10 mouse cellular contexts compared by ENCODE assay signal in genomic region chr2:169636414-169636813, GRCm38 (mm10). TPM values are rescaled to one million over a fixed set of nuclear protein-coding genes. Genes with fewer than 3 reads are reported as not detected.
A peak's percentile ranks its signal among the peaks of the same experiment; 100 is the strongest.
DNase-seq lines count a peak whose midpoint lies in the region; ATAC-seq and TF ChIP-seq lines count a peak whose summit lies in the region.
"Had no signal": no experiment of that assay in that cellular context is flagged by ENCODE, and none has a peak within 500 bp of the region (broad histone marks: within the 10 kb centered on the region; RNA-seq: fewer than 3 reads in every experiment).

No protein-coding gene starts in this region.

- no peak overlapping the region for H3K27ac ChIP-seq in heart, embryonic 14.5 days (replicated peaks in 1 of 2; ENCODE audit: control insufficient read depth in 1 of 2, insufficient read depth in 1 of 2, low read depth in 2 of 2, low read length in 2 of 2)
- H3K27ac ChIP-seq in heart, embryonic 10.5 days = no peak overlapping the region
- no peak overlapping the region for H3K27ac ChIP-seq in cortical plate, adult 2 months (ENCODE audit: insufficient read depth, low read length)
- H3K27ac ChIP-seq in intestine, embryonic 14.5 days (ENCODE audit: low read depth) = peak overlapping the region; percentile 95
- no peak overlapping the region for H3K27ac ChIP-seq in liver, embryonic 12.5 days

- H3K4me2 ChIP-seq in heart, embryonic 14.5 days (ENCODE audit: low read length) = peak overlapping the region; percentile 25; the same call in 1 of the 2 replicates
- H3K4me2 ChIP-seq in intestine, embryonic 14.5 days (ENCODE audit: low read length) = peak overlapping the region; percentile 62
- peak overlapping the region; percentile 58; the same call in 1 of the 2 replicates for H3K4me2 ChIP-seq in liver, embryonic 12.5 days

- H3K9ac ChIP-seq in heart, embryonic 14.5 days (ENCODE audit: low read length) = no peak overlapping the region
- peak overlapping the region; percentile 99 for H3K9ac ChIP-seq in intestine, embryonic 14.5 days (ENCODE audit: low read length)
- H3K9ac ChIP-seq in liver, embryonic 12.5 days = no peak overlapping the region

- 65% methylated on average over 4 of the region's 4 CpGs for WGBS in heart, embryonic 14.5 days
- 65% methylated on average over 4 of the region's 4 CpGs for WGBS in heart, embryonic 10.5 days
- WGBS in intestine, embryonic 14.5 days = 29% methylated on average over 4 of the region's 4 CpGs
- 67% methylated on average over 4 of the region's 4 CpGs for WGBS in liver, embryonic 12.5 days (ENCODE audit: insufficient replicate concordance)

- H3K4me3 ChIP-seq in heart, embryonic 14.5 days (ENCODE audit: control insufficient read depth in 1 of 2, insufficient read depth in 1 of 2, low read depth in 1 of 2, low read length in 2 of 2) = no peak overlapping the region
- no peak overlapping the region for H3K4me3 ChIP-seq in heart, embryonic 10.5 days
- H3K4me3 ChIP-seq in cortical plate, adult 2 months (ENCODE audit: insufficient read depth, low read length) = peak overlapping the region; percentile 12
- H3K4me3 ChIP-seq in intestine, embryonic 14.5 days (ENCODE audit: low read depth, low read length) = peak overlapping the region; percentile 77
- H3K4me3 ChIP-seq in liver, embryonic 12.5 days = peak overlapping the region; percentile 16; the same call in 1 of the 2 replicates

- TF ChIP-seq CTCF in cortical plate, adult 2 months (IDR thresholded peaks at IDR 0.05; ENCODE audit: extremely low read depth, insufficient read depth, low read length) = no peak

- peaks cover 0 to 3% of the 10 kb centered on the region in 2 experiments; a peak in 1 of 4 replicates for H3K4me1 ChIP-seq in heart, embryonic 14.5 days (ENCODE audit: control insufficient read depth in 2 of 2, insufficient read depth in 2 of 2, low read length in 2 of 2)
- peaks cover 32% of the 10 kb centered on the region for H3K4me1 ChIP-seq in heart, embryonic 10.5 days
- H3K4me1 ChIP-seq in cortical plate, adult 2 months (ENCODE audit: control insufficient read depth, insufficient read depth, low read length) = no peaks in the 10 kb centered on the region
- H3K4me1 ChIP-seq in intestine, embryonic 14.5 days (replicated peaks; ENCODE audit: control insufficient read depth, insufficient read depth, low read length) = peaks cover 41% of the 10 kb centered on the region
- H3K4me1 ChIP-seq in liver, embryonic 12.5 days = no peaks in the 10 kb centered on the region

- TF ChIP-seq POLR2A in cortical plate, adult 2 months (IDR thresholded peaks at IDR 0.05; ENCODE audit: extremely low read depth, insufficient read depth, low read length) = no peak

- H3K9me3 ChIP-seq in heart, embryonic 14.5 days (ENCODE audit: control insufficient read depth, low read length) = no peaks in the 10 kb centered on the region
- no peaks in the 10 kb centered on the region for H3K9me3 ChIP-seq in heart, embryonic 10.5 days
- no peaks in the 10 kb centered on the region for H3K9me3 ChIP-seq in intestine, embryonic 14.5 days (ENCODE audit: control insufficient read depth, low read length)
- H3K9me3 ChIP-seq in liver, embryonic 12.5 days (replicated peaks) = no peaks in the 10 kb centered on the region

- ATAC-seq in heart, embryonic 14.5 days (ENCODE audit: insufficient number of reproducible peaks, insufficient read depth, low FRiP score, low read depth) = no peak
- ATAC-seq in intestine, embryonic 14.5 days (replicated peaks; ENCODE audit: low FRiP score, low TSS enrichment, low read depth) = no peak
- no peak for ATAC-seq in liver, embryonic 12.5 days

- H3K36me3 ChIP-seq in heart, embryonic 14.5 days (ENCODE audit: control insufficient read depth, insufficient read depth, low read length) = no peaks in the 10 kb centered on the region
- H3K36me3 ChIP-seq in heart, embryonic 10.5 days = no peaks in the 10 kb centered on the region
- H3K36me3 ChIP-seq in intestine, embryonic 14.5 days (ENCODE audit: control insufficient read depth, insufficient read depth, low read length) = no peaks in the 10 kb centered on the region
- H3K36me3 ChIP-seq in liver, embryonic 12.5 days = no peaks in the 10 kb centered on the region

- H3K27me3 ChIP-seq in heart, embryonic 14.5 days (ENCODE audit: control insufficient read depth, insufficient read depth, low read length) = no peaks in the 10 kb centered on the region
- no peaks in the 10 kb centered on the region for H3K27me3 ChIP-seq in heart, embryonic 10.5 days (ENCODE audit: insufficient read depth, poor library complexity, severe bottlenecking)
- no peaks in the 10 kb centered on the region for H3K27me3 ChIP-seq in intestine, embryonic 14.5 days (replicated peaks; ENCODE audit: control insufficient read depth, insufficient read depth, low read length)
- H3K27me3 ChIP-seq in liver, embryonic 12.5 days (replicated peaks) = peaks cover 27% of the 10 kb centered on the region

- DNase-seq in heart, embryonic 10.5 days (ENCODE audit: low spot score) = no peak
- no peak for DNase-seq in intestine, embryonic 14.5 days (ENCODE audit: low spot score)
- no peak for DNase-seq in right cerebral cortex, postnatal 4 days
- DNase-seq in embryo, embryonic 10 days (ENCODE audit: low spot score) = no peak
- no peak for DNase-seq in T-cell, adult 2 months (ENCODE audit: low spot score)
- DNase-seq: gastrocnemius, postnatal 14 days; thymus, postnatal 36 days had no signal

RNA-seq across cellular contexts. Expression of gene Tshz2, which starts 3.6 kb away (rescaled TPM):
- 3.4 and 3.8 TPM in 2 replicates for polyA plus RNA-seq in heart, embryonic 14.5 days (2014; fragmentation: Nextera tagmentation; extraction: Ambion mirVana)
- 3.9 and 5.7 TPM in 2 replicates for polyA plus RNA-seq in heart, embryonic 10.5 days (2016; fragmentation: Nextera tagmentation; extraction: Ambion mirVana)
- polyA plus RNA-seq in cortical plate, adult 2 months (2012; rRNA removed) = 46.5 and 48.1 TPM in 2 replicates
- 20.3 and 23.6 TPM in 2 replicates for polyA plus RNA-seq in intestine, embryonic 14.5 days (2014; fragmentation: Nextera tagmentation; extraction: Ambion mirVana)
- polyA plus RNA-seq in liver, embryonic 12.5 days (2016; fragmentation: Nextera tagmentation; extraction: Ambion mirVana) = 2.9 and 3.5 TPM in 2 replicates

RNA-seq across cellular contexts. Expression of gene Gm11011, which starts 48.9 kb away (rescaled TPM):
- polyA plus RNA-seq in heart, embryonic 14.5 days (2014; fragmentation: Nextera tagmentation; extraction: Ambion mirVana) = not detected in 2 replicates
- not detected in 2 replicates for polyA plus RNA-seq in heart, embryonic 10.5 days (2016; fragmentation: Nextera tagmentation; extraction: Ambion mirVana)
- not detected in 2 replicates for polyA plus RNA-seq in cortical plate, adult 2 months (2012; rRNA removed)
- polyA plus RNA-seq in intestine, embryonic 14.5 days (2014; fragmentation: Nextera tagmentation; extraction: Ambion mirVana) = not detected in 2 replicates
- not detected in 2 replicates for polyA plus RNA-seq in liver, embryonic 12.5 days (2016; fragmentation: Nextera tagmentation; extraction: Ambion mirVana)

Comparison
In these comparisons a context has a peak if more than half of its experiments do, and no peak if none do; other contexts are left out.
1. H3K4me3 ChIP-seq: peak in cortical plate, adult 2 months (single experiment), intestine, embryonic 14.5 days (single experiment) and liver, embryonic 12.5 days (single experiment); none in heart, embryonic 14.5 days (0 of 2) and heart, embryonic 10.5 days (single experiment).
2. Peak in every context shown above with its lines, with median percentiles within 50 percentile points of each other: H3K4me2 ChIP-seq.